Mouse (Mus musculus): Measurements from ENCODE around the gene Ugt1a1.

DNA sequence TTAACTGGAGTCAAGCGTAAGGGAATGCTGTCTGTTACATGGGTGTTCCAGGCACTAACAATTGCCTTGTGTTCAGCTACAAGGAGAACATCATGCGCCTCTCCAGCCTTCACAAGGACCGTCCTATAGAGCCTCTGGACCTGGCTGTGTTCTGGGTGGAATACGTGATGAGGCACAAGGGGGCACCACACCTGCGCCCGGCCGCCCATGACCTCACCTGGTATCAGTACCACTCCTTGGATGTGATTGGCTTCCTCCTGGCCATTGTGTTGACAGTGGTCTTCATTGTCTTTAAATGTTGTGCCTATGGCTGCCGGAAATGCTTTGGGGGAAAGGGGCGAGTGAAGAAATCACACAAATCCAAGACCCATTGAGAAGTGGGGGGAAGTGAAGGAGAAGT, 6.3 kb downstream of the Ugt1a1 start:
- TF ChIP-seq CTCF (IDR thresholded peaks at IDR 0.05; ENCODE audit: low read depth) (no peak), EP300 (IDR thresholded peaks at IDR 0.05; ENCODE audit: low read depth) (no peak)
